Mouse (Mus musculus) hindbrain, embryonic 13.5 days (tissue): ENCODE data around the gene Rreb1. TPM values are rescaled to one million over a fixed set of nuclear protein-coding genes. Genes with fewer than 3 reads are reported as not detected.

ENCODE experiments used
- ATAC-seq: fragments of 200-750 bp; cut with Nextera tagmentation; 2 replicates; pipeline ENCODE4 v1.8.0; 2017; ENCODE audit warnings: moderate TSS enrichment; ENCODE audit not compliant: low FRiP score
- H3K27ac ChIP-seq: fragments of 300-500 bp; sonication (generic); 2 replicates; pipeline ENCODE4 v1.5.1; 2015; ENCODE audit warnings: inconsistent platforms, mild to moderate bottlenecking, moderate library complexity
- H3K27me3 ChIP-seq: fragments of 300-500 bp; sonication (generic); 2 replicates; pipeline ENCODE4 v1.6.1; 2015; ENCODE audit warnings: mild to moderate bottlenecking, inconsistent platforms
- H3K36me3 ChIP-seq: fragments of 300-500 bp; sonication (generic); 2 replicates; pipeline ENCODE4 v1.6.1; 2015; ENCODE audit warnings: mild to moderate bottlenecking, inconsistent platforms
- H3K4me1 ChIP-seq: fragments of 300-500 bp; sonication (generic); replicated peaks from 2 replicates; pipeline ENCODE4 v1.6.1; 2015; ENCODE audit warnings: inconsistent platforms
- H3K4me2 ChIP-seq: fragments of 300-500 bp; sonication (generic); 2 replicates; pipeline ENCODE4 v1.6.1; 2015; ENCODE audit warnings: inconsistent platforms, mild to moderate bottlenecking, moderate library complexity
- H3K4me3 ChIP-seq: fragments of 300-500 bp; sonication (generic); 2 replicates; pipeline ENCODE4 v1.5.1; 2015; ENCODE audit warnings: mild to moderate bottlenecking, inconsistent platforms
- H3K9ac ChIP-seq: fragments of 300-500 bp; sonication (generic); 2 replicates; pipeline ENCODE4 v1.6.1; 2015; ENCODE audit warnings: mild to moderate bottlenecking, inconsistent platforms
- H3K9me3 ChIP-seq: fragments of 300-500 bp; sonication (generic); 2 replicates; pipeline ENCODE4 v1.6.1; 2016; ENCODE audit warnings: inconsistent platforms
- WGBS: fragments of 180-500 bp; shearing (Covaris S2); methylation state at CpG from one replicate; pipeline ENCODE4 v1.1.7; 2015; 5-methylcytosine and 5-hydroxymethylcytosine counted together
- polyA plus RNA-seq: library from polyadenylated mRNA; unstranded; fragments of >200 nt; fragmentation: Nextera tagmentation; extraction: Ambion mirVana; gene quantifications from 2 replicates; pipeline ENCODE4 v1.2.1, GENCODE M21; 2015

The Rreb1 gene
- polyA plus RNA-seq, 1 experiment from 2014 or later = 2.5 TPM

- no peaks in the 10 kb centered on the region for H3K4me1 ChIP-seq
- H3K9me3 ChIP-seq = no peaks in the 10 kb centered on the region
- H3K27me3 ChIP-seq = no peaks in the 10 kb centered on the region
- no peak overlapping the region for H3K4me2 ChIP-seq
- no peaks in the 10 kb centered on the region for H3K36me3 ChIP-seq
- no peak for ATAC-seq
- 92% methylated on average over 1 of the region's 1 CpGs for WGBS
- no peak overlapping the region for H3K9ac ChIP-seq
- H3K27ac ChIP-seq = no peak overlapping the region
- no peak overlapping the region for H3K4me3 ChIP-seq
Measured at GRCm38 (mm10) chr13:37896423-37896822, 118.2 kb downstream of the Rreb1 start.

- 92% methylated on average over 5 of the region's 5 CpGs for WGBS
- H3K4me3 ChIP-seq = no peak overlapping the region
- H3K9me3 ChIP-seq = no peaks in the 10 kb centered on the region
- H3K27ac ChIP-seq = no peak overlapping the region
- no peaks in the 10 kb centered on the region for H3K4me1 ChIP-seq
- H3K9ac ChIP-seq = no peak overlapping the region
- no peak for ATAC-seq
- no peak overlapping the region for H3K4me2 ChIP-seq
- no peaks in the 10 kb centered on the region for H3K27me3 ChIP-seq
- no peaks in the 10 kb centered on the region for H3K36me3 ChIP-seq
Measured at GRCm38 (mm10) chr13:37898772-37899171, 120.6 kb downstream of the Rreb1 start.

GRCm38 (mm10) chr13:37903036-37903435 is 124.8 kb downstream of the Rreb1 start:
- Histone ChIP-seq H3K36me3 (no peaks in the 10 kb centered on the region), H3K4me2 (no peak overlapping the region), H3K27me3 (no peaks in the 10 kb centered on the region), H3K9ac (no peak overlapping the region), H3K4me3 (no peak overlapping the region), H3K27ac (no peak overlapping the region), H3K9me3 (no peaks in the 10 kb centered on the region), H3K4me1 (no peaks in the 10 kb centered on the region)
- WGBS = 86% methylated on average over 3 of the region's 3 CpGs
- no peak for ATAC-seq

GRCm38 (mm10) chr13:37903476-37903875 is 125.3 kb downstream of the Rreb1 start:
- no peaks in the 10 kb centered on the region for H3K4me1 ChIP-seq
- ATAC-seq = no peak
- no peak overlapping the region for H3K9ac ChIP-seq
- H3K27me3 ChIP-seq = no peaks in the 10 kb centered on the region
- H3K4me3 ChIP-seq = no peak overlapping the region
- no peak overlapping the region for H3K27ac ChIP-seq
- no peak overlapping the region for H3K4me2 ChIP-seq
- no peaks in the 10 kb centered on the region for H3K36me3 ChIP-seq
- no peaks in the 10 kb centered on the region for H3K9me3 ChIP-seq
- WGBS = 97% methylated on average over 4 of the region's 4 CpGs

GRCm38 (mm10) chr13:37904436-37904835 is 126.2 kb downstream of the Rreb1 start:
- Histone ChIP-seq H3K9me3 (no peaks in the 10 kb centered on the region), H3K27ac (no peak overlapping the region), H3K9ac (no peak overlapping the region), H3K36me3 (no peaks in the 10 kb centered on the region), H3K4me3 (no peak overlapping the region), H3K27me3 (no peaks in the 10 kb centered on the region), H3K4me1 (no peaks in the 10 kb centered on the region), H3K4me2 (no peak overlapping the region)
- WGBS = 96% methylated on average over 6 of the region's 6 CpGs
- ATAC-seq = no peak

GRCm38 (mm10) chr13:37908061-37908460 is 129.9 kb downstream of the Rreb1 start:
- Histone ChIP-seq H3K4me1 (no peaks in the 10 kb centered on the region), H3K4me3 (no peak overlapping the region), H3K4me2 (no peak overlapping the region), H3K27ac (no peak overlapping the region), H3K9me3 (no peaks in the 10 kb centered on the region), H3K9ac (no peak overlapping the region), H3K36me3 (no peaks in the 10 kb centered on the region), H3K27me3 (no peaks in the 10 kb centered on the region)
- no peak for ATAC-seq
- WGBS = 88% methylated on average over 9 of the region's 9 CpGs

- no peak overlapping the region for H3K9ac ChIP-seq
- no peaks in the 10 kb centered on the region for H3K9me3 ChIP-seq
- no peak overlapping the region for H3K27ac ChIP-seq
- no peak for ATAC-seq
- H3K27me3 ChIP-seq = no peaks in the 10 kb centered on the region
- 86% methylated on average over 6 of the region's 6 CpGs for WGBS
- H3K4me1 ChIP-seq = no peaks in the 10 kb centered on the region
- no peaks in the 10 kb centered on the region for H3K36me3 ChIP-seq
- H3K4me3 ChIP-seq = no peak overlapping the region
- no peak overlapping the region for H3K4me2 ChIP-seq
Measured at GRCm38 (mm10) chr13:37908493-37908892, 130.3 kb downstream of the Rreb1 start.

- Histone ChIP-seq H3K27ac (no peak overlapping the region), H3K9ac (no peak overlapping the region), H3K4me2 (no peak overlapping the region), H3K4me1 (no peaks in the 10 kb centered on the region), H3K36me3 (no peaks in the 10 kb centered on the region), H3K4me3 (no peak overlapping the region), H3K27me3 (no peaks in the 10 kb centered on the region), H3K9me3 (no peaks in the 10 kb centered on the region)
- WGBS = 80% methylated on average over 2 of the region's 2 CpGs
- ATAC-seq = no peak
Measured at GRCm38 (mm10) chr13:37909225-37909624, 131.0 kb downstream of the Rreb1 start.

- Histone ChIP-seq H3K27me3 (no peaks in the 10 kb centered on the region), H3K9ac (no peak overlapping the region), H3K4me2 (no peak overlapping the region), H3K36me3 (no peaks in the 10 kb centered on the region), H3K4me3 (no peak overlapping the region), H3K9me3 (no peaks in the 10 kb centered on the region), H3K27ac (no peak overlapping the region), H3K4me1 (no peaks in the 10 kb centered on the region)
- 85% methylated on average over 6 of the region's 6 CpGs for WGBS
- ATAC-seq = no peak
Measured at GRCm38 (mm10) chr13:37912011-37912410, 133.8 kb downstream of the Rreb1 start.

- Histone ChIP-seq H3K9ac (no peak overlapping the region), H3K4me1 (no peaks in the 10 kb centered on the region), H3K4me3 (no peak overlapping the region), H3K27me3 (no peaks in the 10 kb centered on the region), H3K27ac (no peak overlapping the region), H3K36me3 (no peaks in the 10 kb centered on the region), H3K9me3 (no peaks in the 10 kb centered on the region), H3K4me2 (no peak overlapping the region)
- ATAC-seq = no peak
- 57% methylated on average over 12 of the region's 12 CpGs for WGBS
Measured at GRCm38 (mm10) chr13:37912591-37913467, 134.6 kb downstream of the Rreb1 start.

- Histone ChIP-seq H3K4me1 (no peaks in the 10 kb centered on the region), H3K27ac (no peak overlapping the region), H3K9me3 (no peaks in the 10 kb centered on the region), H3K4me3 (no peak overlapping the region), H3K27me3 (no peaks in the 10 kb centered on the region), H3K4me2 (no peak overlapping the region), H3K36me3 (no peaks in the 10 kb centered on the region), H3K9ac (no peak overlapping the region)
- WGBS = 78% methylated on average over 3 of the region's 3 CpGs
- no peak for ATAC-seq
Measured at GRCm38 (mm10) chr13:37913963-37914362, 135.8 kb downstream of the Rreb1 start.

- WGBS = 89% methylated on average over 15 of the region's 15 CpGs
- H3K4me1 ChIP-seq = no peaks in the 10 kb centered on the region
Measured at GRCm38 (mm10) chr13:37918336-37919261, 140.4 kb downstream of the Rreb1 start.

More at GRCm38 (mm10) chr13:37918336-37919261, 140.4 kb downstream of the Rreb1 start:
- Histone ChIP-seq H3K9me3 (no peaks in the 10 kb centered on the region), H3K27ac (no peak overlapping the region), H3K4me2 (no peak overlapping the region), H3K4me3 (no peak overlapping the region), H3K9ac (no peak overlapping the region), H3K36me3 (no peaks in the 10 kb centered on the region), H3K27me3 (no peaks in the 10 kb centered on the region)
- no peak for ATAC-seq
